Mouse (Mus musculus) liver, embryonic 15.5 days (tissue): Measurements from ENCODE around the gene Sycp2. TPM values are rescaled to one million over a fixed set of nuclear protein-coding genes. Genes with fewer than 3 reads are reported as not detected.

Experiments
- ATAC-seq: fragments of 200-750 bp; cut with Nextera tagmentation; 2 replicates; pipeline ENCODE4 v1.8.0; 2017; ENCODE audit warnings: moderate number of reproducible peaks, mild to moderate bottlenecking, moderate library complexity; ENCODE audit not compliant: insufficient read depth
- H3K27ac ChIP-seq: fragments of 300-500 bp; sonication (generic); replicated peaks from 2 replicates; pipeline ENCODE4 v1.5.1; 2015; ENCODE audit warnings: mild to moderate bottlenecking, inconsistent platforms
- H3K27me3 ChIP-seq: fragments of 300-500 bp; sonication (generic); 2 replicates; pipeline ENCODE4 v1.6.1; 2015; ENCODE audit warnings: mild to moderate bottlenecking, inconsistent platforms
- H3K36me3 ChIP-seq: fragments of 300-500 bp; sonication (generic); replicated peaks from 2 replicates; pipeline ENCODE4 v1.6.1; 2015; ENCODE audit warnings: moderate library complexity, mild to moderate bottlenecking, inconsistent platforms
- H3K4me1 ChIP-seq: fragments of 300-500 bp; sonication (generic); replicated peaks from 2 replicates; pipeline ENCODE4 v1.6.1; 2015; ENCODE audit warnings: inconsistent platforms
- H3K4me2 ChIP-seq: fragments of 300-500 bp; sonication (generic); 2 replicates; pipeline ENCODE4 v1.6.1; 2015; ENCODE audit warnings: moderate library complexity, mild to moderate bottlenecking, inconsistent platforms
- H3K4me3 ChIP-seq: fragments of 300-500 bp; sonication (generic); replicated peaks from 2 replicates; pipeline ENCODE4 v1.5.1; 2015; ENCODE audit warnings: mild to moderate bottlenecking, inconsistent platforms
- H3K9ac ChIP-seq: fragments of 300-500 bp; sonication (generic); 2 replicates; pipeline ENCODE4 v1.6.1; 2015; ENCODE audit warnings: moderate library complexity, mild to moderate bottlenecking, inconsistent platforms
- H3K9me3 ChIP-seq: fragments of 300-500 bp; sonication (generic); replicated peaks from 2 replicates; pipeline ENCODE4 v1.6.1; 2016; ENCODE audit warnings: inconsistent platforms
- WGBS: fragments of 180-500 bp; shearing (Covaris S2); methylation state at CpG from one replicate; pipeline ENCODE4 v1.1.7; 2015; ENCODE audit warnings: mixed read lengths; ENCODE audit not compliant: insufficient replicate concordance; 5-methylcytosine and 5-hydroxymethylcytosine counted together
- polyA plus RNA-seq: library from polyadenylated mRNA; unstranded; fragments of >200 nt; fragmentation: Nextera tagmentation; extraction: Ambion mirVana; gene quantifications from 2 replicates; pipeline ENCODE4 v1.2.1, GENCODE M21; 2015

The Sycp2 gene
- not detected in 2 replicates for polyA plus RNA-seq

GRCm38 (mm10) chr2:178407053-178407815 is at the start of gene Sycp2:
TSS of gene Sycp2 (minus strand) at chr2:178407685.
- H3K36me3 ChIP-seq = no peaks in the 10 kb centered on the region
- ATAC-seq = no peak
- no peak within 1 kb of the TSS for H3K27ac ChIP-seq
- H3K4me3 ChIP-seq = no peak within 1 kb of the TSS
- H3K9me3 ChIP-seq = no peaks in the 10 kb centered on the region
- no peaks in the 10 kb centered on the region for H3K4me1 ChIP-seq
- H3K27me3 ChIP-seq = 0 out of 2 replicates have a peak, but pooled peaks cover 3% of the 10 kb centered on the region
- no peak within 1 kb of the TSS for H3K4me2 ChIP-seq
- no peak within 1 kb of the TSS for H3K9ac ChIP-seq
- 77% methylated on average over 52 of the region's 52 CpGs for WGBS

- H3K4me2 ChIP-seq = no peak overlapping the region
- no peaks in the 10 kb centered on the region for H3K36me3 ChIP-seq
- no peaks in the 10 kb centered on the region for H3K4me1 ChIP-seq
- no peak overlapping the region for H3K9ac ChIP-seq
- H3K4me3 ChIP-seq = no peak overlapping the region
- 30% methylated on average over 17 of the region's 17 CpGs for WGBS
- ATAC-seq = no peak
- no peaks in the 10 kb centered on the region for H3K27me3 ChIP-seq
- no peaks in the 10 kb centered on the region for H3K9me3 ChIP-seq
- H3K27ac ChIP-seq = no peak overlapping the region
Observed at GRCm38 (mm10) chr2:178454664-178455516, 47.4 kb upstream of the Sycp2 start.

- Histone ChIP-seq H3K9me3 (no peaks in the 10 kb centered on the region), H3K27me3 (no peaks in the 10 kb centered on the region), H3K4me2 (no peak overlapping the region), H3K36me3 (no peaks in the 10 kb centered on the region), H3K4me3 (no peak overlapping the region), H3K27ac (no peak overlapping the region), H3K9ac (no peak overlapping the region), H3K4me1 (no peaks in the 10 kb centered on the region)
- ATAC-seq = no peak
- 65% methylated on average over 10 of the region's 10 CpGs for WGBS
Observed at GRCm38 (mm10) chr2:178450961-178451360, 43.5 kb upstream of the Sycp2 start.

GRCm38 (mm10) chr2:178450236-178450635 is 42.8 kb upstream of the Sycp2 start:
- H3K4me3 ChIP-seq = no peak overlapping the region
- ATAC-seq = no peak
- H3K9me3 ChIP-seq = no peaks in the 10 kb centered on the region
- 25% methylated on average over 2 of the region's 2 CpGs for WGBS
- H3K27me3 ChIP-seq = no peaks in the 10 kb centered on the region
- H3K27ac ChIP-seq = no peak overlapping the region
- no peak overlapping the region for H3K9ac ChIP-seq
- H3K4me2 ChIP-seq = no peak overlapping the region
- no peaks in the 10 kb centered on the region for H3K36me3 ChIP-seq
- H3K4me1 ChIP-seq = no peaks in the 10 kb centered on the region

GRCm38 (mm10) chr2:178449386-178449785 is 41.9 kb upstream of the Sycp2 start:
- H3K9me3 ChIP-seq = no peaks in the 10 kb centered on the region
- no peak overlapping the region for H3K27ac ChIP-seq
- no peak overlapping the region for H3K4me2 ChIP-seq
- no peaks in the 10 kb centered on the region for H3K27me3 ChIP-seq
- no peak for ATAC-seq
- no peak overlapping the region for H3K4me3 ChIP-seq
- WGBS = 56% methylated on average over 4 of the region's 4 CpGs
- H3K9ac ChIP-seq = no peak overlapping the region
- H3K36me3 ChIP-seq = no peaks in the 10 kb centered on the region
- no peaks in the 10 kb centered on the region for H3K4me1 ChIP-seq

GRCm38 (mm10) chr2:178437311-178437710 is 29.8 kb upstream of the Sycp2 start:
- Histone ChIP-seq H3K9ac (no peak overlapping the region), H3K4me1 (no peaks in the 10 kb centered on the region), H3K4me3 (no peak overlapping the region), H3K36me3 (no peaks in the 10 kb centered on the region), H3K27me3 (no peaks in the 10 kb centered on the region), H3K27ac (no peak overlapping the region), H3K4me2 (no peak overlapping the region), H3K9me3 (no peaks in the 10 kb centered on the region)
- ATAC-seq = no peak
- WGBS = 69% methylated on average over 9 of the region's 9 CpGs

GRCm38 (mm10) chr2:178433903-178434302 is 26.4 kb upstream of the Sycp2 start:
- Histone ChIP-seq H3K4me2 (no peak overlapping the region), H3K4me1 (no peaks in the 10 kb centered on the region), H3K27me3 (no peaks in the 10 kb centered on the region), H3K4me3 (no peak overlapping the region), H3K27ac (no peak overlapping the region), H3K9me3 (no peaks in the 10 kb centered on the region), H3K9ac (no peak overlapping the region), H3K36me3 (no peaks in the 10 kb centered on the region)
- no peak for ATAC-seq
- WGBS = 60% methylated on average over 2 of the region's 2 CpGs

GRCm38 (mm10) chr2:178433495-178433894 is 26.0 kb upstream of the Sycp2 start:
- Histone ChIP-seq H3K27ac (no peak overlapping the region), H3K4me2 (no peak overlapping the region), H3K27me3 (no peaks in the 10 kb centered on the region), H3K9me3 (no peaks in the 10 kb centered on the region), H3K4me1 (no peaks in the 10 kb centered on the region), H3K4me3 (no peak overlapping the region), H3K9ac (no peak overlapping the region), H3K36me3 (no peaks in the 10 kb centered on the region)
- WGBS = 53% methylated on average over 2 of the region's 2 CpGs
- ATAC-seq = no peak

GRCm38 (mm10) chr2:178430231-178430630 is 22.7 kb upstream of the Sycp2 start, which contains the start of gene Cdh26:
TSS of gene Cdh26 (plus strand) at chr2:178430531.
- H3K36me3 ChIP-seq = no peaks in the 10 kb centered on the region
- H3K4me3 ChIP-seq = no peak within 1 kb of the TSS
- H3K4me2 ChIP-seq = no peak within 1 kb of the TSS
- H3K9me3 ChIP-seq = no peaks in the 10 kb centered on the region
- ATAC-seq = no peak
- no peaks in the 10 kb centered on the region for H3K27me3 ChIP-seq
- no peak within 1 kb of the TSS for H3K9ac ChIP-seq
- H3K27ac ChIP-seq = no peak within 1 kb of the TSS
- WGBS = 65% methylated on average over 4 of the region's 4 CpGs
- no peaks in the 10 kb centered on the region for H3K4me1 ChIP-seq

- H3K4me3 ChIP-seq = no peak overlapping the region
- no peak overlapping the region for H3K27ac ChIP-seq
- H3K9me3 ChIP-seq = no peaks in the 10 kb centered on the region
- no peak overlapping the region for H3K4me2 ChIP-seq
- no peak overlapping the region for H3K9ac ChIP-seq
- ATAC-seq = no peak
- H3K27me3 ChIP-seq = no peaks in the 10 kb centered on the region
- 64% methylated on average over 6 of the region's 6 CpGs for whole genome bisulfite sequencing
- H3K4me1 ChIP-seq = no peaks in the 10 kb centered on the region
- H3K36me3 ChIP-seq = no peaks in the 10 kb centered on the region
Observed at GRCm38 (mm10) chr2:178429426-178429825, 21.9 kb upstream of the Sycp2 start.

- 57% methylated on average over 4 of the region's 4 CpGs for WGBS
- no peaks in the 10 kb centered on the region for H3K9me3 ChIP-seq
- H3K36me3 ChIP-seq = no peaks in the 10 kb centered on the region
- no peaks in the 10 kb centered on the region for H3K27me3 ChIP-seq
- no peaks in the 10 kb centered on the region for H3K4me1 ChIP-seq
- no peak overlapping the region for H3K27ac ChIP-seq
- H3K4me3 ChIP-seq = no peak overlapping the region
- H3K9ac ChIP-seq = no peak overlapping the region
- ATAC-seq = no peak
- no peak overlapping the region for H3K4me2 ChIP-seq
Observed at GRCm38 (mm10) chr2:178428676-178429075, 21.2 kb upstream of the Sycp2 start.
